Mouse (Mus musculus) frontal cortex, postnatal 10 days (tissue): ENCODE measurements around the gene Aff3.
"Not testable (repeated sequence)": the region's sequence is repeated elsewhere in the genome, so short reads cannot be mapped to it uniquely, and the experiment has no call there.

Experiments
- DNase-seq, 2 experiments: peaks; one replicate each; pipeline ENCODE4 v3.0.0; 2022; ENCODE audit warnings: low spot score in 2 of 2, mixed read lengths in 1 of 2

Aff3 gene

GRCm38 (mm10) chr1:38439751-38440470 lies 224.8 kb downstream of the Aff3 start:
- DNase-seq = no peak

DNA sequence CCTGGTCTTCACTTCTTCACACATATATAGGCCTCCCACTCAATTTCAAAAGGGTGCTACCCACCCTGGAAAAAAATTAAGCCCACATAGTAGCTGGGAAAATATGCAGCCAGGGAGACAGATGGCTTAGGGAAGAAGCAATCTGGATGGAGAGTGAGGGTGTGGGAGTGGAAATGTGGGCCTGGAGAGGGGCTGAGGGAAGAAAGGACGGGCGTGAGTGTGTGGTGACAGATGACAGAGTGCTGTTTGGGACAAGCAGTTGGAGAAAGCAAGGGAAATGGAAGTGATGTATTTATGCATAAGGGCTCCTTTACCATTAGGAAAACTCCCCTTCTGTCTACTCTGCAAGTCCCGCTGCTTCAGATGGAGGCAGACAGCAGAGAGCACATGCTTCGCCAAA lies 226.3 kb downstream of the Aff3 start:
- peak; percentile 59 to 75 for DNase-seq

DNA sequence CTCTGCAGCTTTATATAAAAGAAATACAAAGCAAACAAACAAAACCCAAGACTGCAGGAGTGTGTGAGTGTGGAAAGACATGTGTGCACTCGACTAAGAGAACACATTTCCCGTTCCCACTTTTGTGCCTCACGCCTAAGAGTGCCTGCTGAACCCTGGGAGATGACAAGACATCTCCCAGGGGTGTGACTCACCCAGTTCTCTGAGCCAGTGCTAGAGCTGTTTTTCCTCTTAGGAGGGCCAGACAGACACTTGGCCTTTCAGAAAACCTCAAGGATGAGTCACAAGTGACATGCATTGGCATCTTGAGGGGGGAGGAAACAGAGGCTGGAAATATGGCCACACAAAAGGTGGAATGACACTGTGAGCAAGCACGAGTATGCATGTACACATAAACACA lies 227.1 kb downstream of the Aff3 start:
- DNase-seq = no peak

DNA sequence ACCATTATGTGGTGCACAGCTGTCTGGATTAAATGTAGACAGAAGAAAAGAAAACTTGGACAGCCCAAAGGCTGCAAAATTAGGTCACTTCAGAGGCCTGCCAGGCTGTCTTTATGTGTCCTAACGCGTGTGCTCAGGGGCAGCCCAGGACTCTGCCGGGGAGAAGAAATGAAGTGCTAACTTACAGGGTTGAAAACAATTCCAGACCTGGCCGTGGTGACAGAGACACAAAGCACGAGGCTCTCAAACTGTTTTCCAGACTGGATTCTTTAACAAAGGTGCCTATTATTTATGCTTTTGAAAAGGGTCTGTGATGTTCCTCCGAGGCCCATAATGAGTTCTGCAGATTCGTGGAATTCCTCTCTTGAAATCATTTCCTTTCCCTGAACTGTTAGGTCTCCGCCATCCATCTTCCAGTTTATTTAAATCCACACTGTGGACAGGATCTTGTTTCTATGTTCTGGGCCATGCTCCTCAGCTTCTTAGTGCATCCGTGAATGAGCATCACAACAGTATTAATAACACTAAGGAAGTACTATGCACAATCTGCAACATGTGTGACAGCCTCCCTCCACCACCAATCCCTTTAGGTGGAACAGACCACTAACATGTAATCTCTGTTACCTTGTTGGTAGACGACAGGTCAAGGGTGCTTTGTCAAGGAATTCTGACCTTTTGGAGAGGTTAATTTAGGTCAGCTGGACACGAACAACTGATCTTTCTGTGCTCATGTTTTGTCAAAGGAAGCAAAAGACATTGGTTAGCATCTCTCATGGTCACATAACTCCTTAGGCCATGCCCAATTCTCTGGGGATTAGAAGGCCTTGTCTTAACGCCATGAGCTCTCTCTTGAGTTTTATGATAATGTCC lies 228.0 kb downstream of the Aff3 start:
- no peak for DNase-seq

GRCm38 (mm10) chr1:38430311-38430710 lies 234.4 kb downstream of the Aff3 start:
- not testable (repeated sequence) for DNase-seq

DNA sequence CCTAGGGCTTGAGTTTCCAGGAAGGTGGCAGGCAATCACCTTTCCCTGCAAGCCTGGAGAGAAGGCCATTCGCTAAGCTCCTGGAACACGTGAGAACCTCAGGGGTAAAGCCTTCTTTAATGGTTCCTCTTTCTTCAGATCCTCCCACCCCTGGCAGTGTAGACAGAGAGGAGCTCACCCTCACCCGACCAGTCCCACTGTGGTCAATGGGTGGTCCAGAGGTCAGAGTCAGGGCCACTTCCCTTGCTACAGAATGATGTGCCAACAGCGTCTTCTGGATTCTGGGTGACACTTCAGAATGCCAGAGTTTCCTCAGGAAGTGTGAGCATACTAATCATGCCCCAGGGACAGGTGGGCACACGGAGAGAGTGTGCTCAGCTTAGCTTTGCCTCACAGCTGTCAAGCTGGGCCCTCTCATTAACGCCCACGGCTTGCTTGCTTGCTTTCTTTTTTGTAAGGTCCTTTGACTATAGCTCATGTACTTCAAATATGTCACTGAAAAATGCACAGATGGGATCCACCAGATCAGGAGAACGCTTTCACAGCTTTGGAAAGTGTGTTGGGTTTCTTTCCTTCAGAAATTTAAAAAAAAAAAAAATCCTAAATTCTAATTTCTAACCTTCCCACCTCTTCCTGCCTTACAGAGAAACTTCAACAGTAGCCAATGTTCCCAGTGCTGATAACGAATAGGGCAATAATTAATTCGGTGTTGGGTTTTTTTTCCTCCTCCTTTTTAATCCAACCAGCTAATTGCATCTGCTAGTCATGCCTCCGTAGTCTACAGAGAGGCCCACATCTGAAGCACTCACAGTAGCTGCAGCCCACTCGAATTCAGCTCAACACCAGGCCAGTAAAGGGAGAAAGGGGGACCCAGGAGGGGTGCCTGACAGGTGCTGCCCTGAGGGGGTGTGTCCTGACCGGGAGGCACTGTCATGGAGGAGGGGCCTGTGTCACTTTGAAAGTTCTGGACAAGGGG lies 235.8 kb downstream of the Aff3 start:
- peak in 1 of 2 experiments; percentile 42 for DNase-seq

- DNase-seq = no peak
Observed at GRCm38 (mm10) chr1:38422921-38423320, 241.8 kb downstream of the Aff3 start.

- DNase-seq = no peak
Observed at GRCm38 (mm10) chr1:38419331-38419730, 245.4 kb downstream of the Aff3 start.

GRCm38 (mm10) chr1:38418181-38419032 lies 246.3 kb downstream of the Aff3 start:
- DNase-seq = no peak

DNA sequence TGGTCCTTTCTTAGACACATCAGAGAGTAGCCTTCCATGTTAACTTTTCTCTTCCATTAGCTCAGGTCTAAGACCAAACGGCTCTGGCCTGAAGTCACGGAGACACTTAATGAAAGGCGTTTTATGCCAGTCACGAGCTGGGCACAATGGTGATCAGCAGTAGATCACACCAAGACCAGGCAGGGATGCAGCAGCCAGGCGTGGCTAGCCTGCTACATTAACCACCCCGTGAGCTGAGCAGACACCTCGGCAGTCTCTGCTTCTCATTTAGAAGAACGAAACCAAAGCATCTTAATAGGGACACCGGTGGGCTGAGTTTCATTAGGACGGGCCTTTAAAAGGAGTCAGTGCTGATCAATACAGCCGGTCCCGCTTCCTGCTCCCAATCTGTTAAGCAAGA lies 247.6 kb downstream of the Aff3 start:
- DNase-seq = no peak

- DNase-seq = no peak
Observed at GRCm38 (mm10) chr1:38415511-38415910, 249.2 kb downstream of the Aff3 start.

- DNase-seq = no peak
Observed at GRCm38 (mm10) chr1:38411106-38411505, 253.6 kb downstream of the Aff3 start.

DNA sequence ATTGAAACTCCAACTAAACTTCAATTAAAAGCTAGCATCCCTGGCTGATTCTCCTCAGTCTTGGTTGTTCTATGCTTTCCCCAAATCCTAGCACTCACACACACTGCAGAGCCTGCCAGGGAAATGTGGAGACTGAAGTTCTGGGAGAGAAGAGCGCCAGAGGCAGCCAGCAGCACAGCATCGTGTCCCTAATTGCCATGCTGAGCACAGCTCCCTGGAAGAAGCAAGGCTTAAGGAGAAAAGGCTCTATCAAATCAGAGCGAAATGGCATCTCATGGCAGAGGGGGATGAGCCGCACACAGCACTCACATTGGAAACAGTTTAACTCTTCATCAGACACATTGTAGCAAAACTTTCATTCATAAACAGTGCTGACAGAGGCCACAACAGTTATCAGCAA lies 254.3 kb downstream of the Aff3 start:
- DNase-seq = peak in 1 of 2 experiments; percentile 34

DNA sequence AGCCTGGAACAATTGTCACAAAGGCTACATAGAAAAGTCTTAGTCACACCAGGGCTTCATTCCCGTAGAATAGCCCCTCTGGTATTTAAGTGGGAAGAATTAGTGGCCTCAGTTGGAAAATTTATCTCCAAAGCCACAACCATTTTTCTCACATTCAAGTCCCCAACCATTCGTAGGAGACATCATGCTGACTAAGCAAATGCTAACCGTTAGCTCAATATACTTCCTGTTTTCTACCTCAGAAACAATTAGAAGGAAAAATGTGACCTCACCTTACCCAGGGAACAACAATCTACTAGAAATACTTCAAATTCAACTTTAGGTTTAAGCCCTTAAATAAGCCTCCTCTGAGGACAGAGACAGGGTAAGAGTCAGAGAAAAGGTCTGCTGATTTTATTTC lies 256.5 kb downstream of the Aff3 start:
- DNase-seq = no peak

- no peak for DNase-seq
Observed at GRCm38 (mm10) chr1:38403781-38404180, 261.0 kb downstream of the Aff3 start.

GRCm38 (mm10) chr1:38401856-38402255 lies 262.9 kb downstream of the Aff3 start:
- DNase-seq = no peak

DNA sequence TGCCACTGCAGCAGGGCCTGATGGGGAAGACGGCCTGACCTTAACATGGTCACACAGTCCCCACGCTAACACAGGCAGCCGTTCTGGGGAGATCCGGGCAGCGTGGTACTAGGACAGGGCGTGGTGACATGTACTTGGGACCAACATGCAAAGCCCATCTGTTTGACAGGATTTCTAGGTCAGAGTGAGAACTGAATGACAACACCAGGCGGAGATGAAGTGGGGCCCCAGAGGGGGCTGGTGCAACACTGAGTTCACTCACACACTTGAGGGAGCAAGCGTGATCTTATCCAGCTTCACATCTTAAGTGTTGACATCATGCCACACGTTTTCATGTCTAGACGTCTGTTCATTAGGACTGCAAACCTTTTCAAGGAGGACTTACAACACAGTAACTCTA lies 265.5 kb downstream of the Aff3 start:
- no peak for DNase-seq

DNA sequence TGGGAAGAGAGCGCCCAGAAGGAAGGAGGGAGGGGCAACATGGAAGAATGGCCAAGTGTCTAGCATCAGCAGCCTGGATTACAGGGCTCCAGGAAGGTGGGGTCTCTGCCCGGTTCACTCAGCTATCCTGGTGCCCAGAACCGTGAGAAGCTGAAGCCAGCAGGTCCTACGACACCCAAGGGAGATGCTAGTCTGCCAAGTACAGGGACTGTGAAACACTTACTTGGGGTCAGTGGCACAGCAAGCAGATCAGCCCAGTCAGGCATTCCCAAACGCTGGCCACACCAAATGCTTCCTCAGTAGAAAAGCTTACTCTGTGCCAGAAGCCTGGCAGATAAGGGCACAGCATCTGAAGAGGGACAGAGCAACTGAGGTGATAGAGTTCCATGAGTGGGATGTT lies 266.2 kb downstream of the Aff3 start:
- no peak for DNase-seq

- DNase-seq = no peak
Observed at GRCm38 (mm10) chr1:38395194-38395681, 269.5 kb downstream of the Aff3 start.

DNA sequence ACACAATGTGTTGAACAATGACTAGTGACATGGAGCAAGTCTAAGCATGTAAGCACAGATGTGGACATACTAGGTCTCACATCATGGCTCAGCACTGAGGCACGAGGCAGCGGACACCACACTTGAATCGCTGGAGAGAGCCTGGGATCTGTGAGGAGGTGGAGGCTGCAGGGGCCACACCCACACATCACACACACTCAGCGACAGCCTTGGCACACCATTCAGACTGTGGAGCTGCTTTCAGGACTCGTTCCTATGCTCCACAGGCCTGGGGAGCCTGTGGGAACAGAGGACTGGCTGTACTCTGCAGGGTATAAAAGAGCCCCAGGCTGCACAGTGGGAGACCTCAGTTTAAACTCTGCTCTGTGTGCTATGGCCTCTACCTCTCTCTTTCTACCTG lies 270.3 kb downstream of the Aff3 start:
- no peak for DNase-seq

DNA sequence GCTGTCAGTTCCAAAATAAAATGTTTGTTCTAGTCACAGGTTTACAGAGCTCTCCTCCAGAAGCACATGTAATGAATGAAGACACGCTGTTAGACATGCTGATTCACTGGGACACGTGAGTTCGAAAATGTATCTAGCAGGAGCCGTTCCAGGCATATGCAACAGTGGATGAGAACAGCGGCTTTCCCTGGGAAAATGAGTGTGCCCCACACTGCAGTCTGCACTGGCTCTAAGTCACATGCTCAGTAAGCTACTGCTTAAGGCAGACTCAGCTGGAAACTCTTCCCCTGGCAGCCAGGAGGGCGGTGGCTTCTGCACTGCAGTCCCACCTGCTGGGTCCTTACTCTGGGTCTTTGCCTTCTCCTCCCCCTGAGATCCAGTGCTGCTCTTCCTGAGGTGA lies 271.2 kb downstream of the Aff3 start:
- DNase-seq = peak in 1 of 2 experiments; percentile 33
